Comparison of ENCODE assay signal across 9 mouse cellular contexts in genomic region chr5:68252671-68253070, GRCm38 (mm10).
DNase-seq lines count a peak whose midpoint lies in the region; ATAC-seq and TF ChIP-seq lines count a peak whose summit lies in the region.
"Had no signal": no experiment of that assay in that cellular context is flagged by ENCODE, and none has a peak within 500 bp of the region (broad histone marks: within the 10 kb centered on the region; RNA-seq: fewer than 3 reads in every experiment).

No protein-coding gene starts in this region.

- DNase-seq in 3T3-L1 (ENCODE audit: low read depth, low spot score) (peak; percentile 75), MN1 (ENCODE audit: low spot score) (peak; percentile 10)
- DNase-seq in cerebellum, postnatal 10 days, result peak; percentile 92 to 95
- peak; percentile 6 to 49 for DNase-seq in frontal cortex, postnatal 14 days (ENCODE audit: low spot score in 2 of 2)
- peak; percentile 88 for DNase-seq in limb, embryonic 14.5 days (ENCODE audit: low spot score)
- peak; percentile 52 for DNase-seq in ovary, postnatal 14 days (ENCODE audit: low spot score)

- no peak for TF ChIP-seq POLR2A in limb, embryonic 14.5 days (IDR thresholded peaks at IDR 0.05; ENCODE audit: borderline replicate concordance, extremely low read depth, insufficient read depth, insufficient read length)

- H3K9ac ChIP-seq in kidney, embryonic 16.5 days (replicated peaks; ENCODE audit: low read length), result no peak overlapping the region
- no peak overlapping the region for H3K9ac ChIP-seq in limb, embryonic 14.5 days (ENCODE audit: low read depth, low read length, severe bottlenecking)

- H3K4me3 ChIP-seq in kidney, embryonic 16.5 days (ENCODE audit: low read length), result no peak overlapping the region
- H3K4me3 ChIP-seq in limb, embryonic 14.5 days (replicated peaks; ENCODE audit: low read length), result no peak overlapping the region
- H3K4me3 ChIP-seq: erythroblast, embryonic 14.5 days had no signal

- H3K27ac ChIP-seq in kidney, embryonic 16.5 days (ENCODE audit: low read length), result no peak overlapping the region
- no peak overlapping the region for H3K27ac ChIP-seq in limb, embryonic 14.5 days (replicated peaks; ENCODE audit: low read depth, low read length)

- 0 out of 2 replicates have a peak, but pooled peaks cover 2% of the 10 kb centered on the region for H3K27me3 ChIP-seq in kidney, embryonic 16.5 days (ENCODE audit: insufficient read depth, low read length)
- no peaks in the 10 kb centered on the region for H3K27me3 ChIP-seq in limb, embryonic 14.5 days (ENCODE audit: control insufficient read depth, insufficient read depth, low read length)

- ATAC-seq in kidney, embryonic 16.5 days (ENCODE audit: low FRiP score, low TSS enrichment), result 0 out of 2 replicates have a peak, but pooled peaks have one; percentile 31
- ATAC-seq in limb, embryonic 14.5 days (ENCODE audit: low FRiP score, low read depth), result no peak
- ATAC-seq in inflammation-experienced regulatory T-cells, adult 6 months, result no peak

- no peaks in the 10 kb centered on the region for H3K9me3 ChIP-seq in kidney, embryonic 16.5 days (ENCODE audit: low read length)
- H3K9me3 ChIP-seq in limb, embryonic 14.5 days (ENCODE audit: control insufficient read depth, low read length), result no peaks in the 10 kb centered on the region

- H3K4me2 ChIP-seq in kidney, embryonic 16.5 days (replicated peaks; ENCODE audit: low read depth, low read length), result no peak overlapping the region
- H3K4me2 ChIP-seq in limb, embryonic 14.5 days (replicated peaks; ENCODE audit: low read depth, low read length, severe bottlenecking), result no peak overlapping the region

- no peaks in the 10 kb centered on the region for H3K4me1 ChIP-seq in kidney, embryonic 16.5 days (ENCODE audit: insufficient read depth, low read length)
- no peaks in the 10 kb centered on the region for H3K4me1 ChIP-seq in limb, embryonic 14.5 days (ENCODE audit: control insufficient read depth, insufficient read depth, low read length)

- H3K36me3 ChIP-seq in kidney, embryonic 16.5 days (ENCODE audit: insufficient read depth, low read length), result no peaks in the 10 kb centered on the region
- H3K36me3 ChIP-seq in limb, embryonic 14.5 days (ENCODE audit: control insufficient read depth, insufficient read depth, low read length), result no peaks in the 10 kb centered on the region

- 9% methylated on average over 8 of the region's 8 CpGs for WGBS in kidney, embryonic 16.5 days
- 15% methylated on average over 8 of the region's 8 CpGs for WGBS in limb, embryonic 14.5 days

Comparison
In these comparisons a context has a peak if more than half of its experiments do, and no peak if none do; other contexts are left out.
1. DNase-seq: peak in every context shown above with its lines; median percentile 94 in cerebellum, postnatal 10 days; 88 in limb, embryonic 14.5 days; 75 in 3T3-L1; 52 in ovary, postnatal 14 days; 28 in frontal cortex, postnatal 14 days; 10 in MN1.